Mouse (Mus musculus): ENCODE results near the gene Upf2. TPM values are rescaled to one million over a fixed set of nuclear protein-coding genes. Genes with fewer than 3 reads are reported as not detected.

Gene Upf2
- total RNA-seq (2023), result 60.3 TPM

DNA sequence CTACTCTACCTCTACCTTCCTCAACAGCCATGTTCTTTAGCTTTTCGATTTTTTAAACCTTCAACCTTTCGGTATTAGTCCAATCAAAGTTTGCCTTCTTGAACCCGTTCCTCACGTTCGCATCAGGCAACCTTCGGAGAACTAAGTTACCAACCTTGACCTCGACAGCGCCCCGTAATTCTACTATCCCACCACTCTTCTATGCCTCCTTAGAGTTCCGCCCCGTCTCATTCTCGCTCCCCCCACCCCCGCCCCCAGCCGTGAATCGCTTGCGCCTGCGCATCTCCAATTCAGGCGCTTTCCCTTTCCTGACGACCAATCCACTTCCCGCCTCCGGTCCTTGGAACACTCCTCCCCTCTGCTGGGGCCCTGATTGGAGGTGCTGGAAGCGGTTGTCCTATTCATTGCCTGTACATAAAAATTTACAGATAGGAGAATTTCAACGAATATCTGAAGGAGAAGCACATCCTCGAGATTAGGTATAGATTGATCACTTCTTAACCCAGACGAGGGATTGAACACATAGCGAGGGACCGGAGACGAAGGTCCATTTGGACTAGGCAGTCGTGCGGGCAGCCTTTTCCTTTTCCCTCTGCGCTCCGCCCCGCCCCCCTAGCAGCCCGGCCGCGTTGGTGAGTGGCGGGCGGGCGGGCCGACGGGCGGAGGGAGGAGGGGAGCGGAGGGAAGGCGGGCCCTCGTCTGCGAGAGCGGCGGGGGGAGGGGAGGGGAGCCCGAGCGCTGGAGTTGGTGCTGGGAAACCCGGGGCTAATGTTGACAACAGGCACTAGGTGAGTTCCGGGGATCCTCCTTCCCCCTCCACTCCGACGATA, at the start of gene Upf2:
TSS of gene Upf2 (plus strand) at position 704 of the 830 bp plus-strand sequence.

DNA sequence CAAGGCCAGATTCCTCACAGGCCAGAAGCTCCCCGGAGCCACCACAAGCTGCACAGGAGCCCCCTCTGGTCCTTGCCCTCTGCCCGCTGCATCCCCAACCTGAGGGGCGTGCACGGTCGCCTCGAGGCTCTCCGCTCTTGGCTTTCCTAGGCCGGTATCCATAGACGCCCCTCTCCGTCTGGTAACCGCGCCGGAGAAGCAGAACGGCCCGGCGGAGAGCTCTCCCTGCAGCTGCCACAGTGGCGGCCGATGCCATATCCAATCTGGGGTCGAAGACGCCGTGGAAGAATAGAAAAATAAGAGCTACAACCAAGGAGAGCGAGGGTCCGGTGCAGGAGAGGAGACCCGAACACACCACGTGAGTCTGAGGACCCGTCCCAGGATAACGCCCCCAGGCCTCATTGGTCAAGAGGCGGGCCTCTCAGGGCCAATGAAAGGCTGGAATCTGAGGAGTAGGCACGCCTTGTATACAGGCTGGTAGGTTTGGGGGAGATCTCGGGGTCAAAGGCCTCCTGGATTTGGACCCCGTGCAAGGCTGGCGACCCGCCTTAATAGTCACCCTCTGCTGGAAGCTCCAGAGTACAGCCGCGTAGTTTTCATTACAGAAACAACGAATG, 8.7 kb upstream of the Upf2 start, which contains the start of gene Dhtkd1:
TSS of gene Dhtkd1 (minus strand) at position 377 of the 617 bp plus-strand sequence.

Other genes with a start within 250 kb of the Upf2 start
- 76.1 TPM for gene Camk1d, start 237.0 kb upstream of the Upf2 start, total RNA-seq (2023)
- 17.1 TPM for gene Nudt5, start 106.5 kb upstream of the Upf2 start, total RNA-seq (2023)
- 70.5 TPM for gene Cdc123, start 106.3 kb upstream of the Upf2 start, total RNA-seq (2023)
- 2.8 TPM for gene Gm13199, start 88.5 kb upstream of the Upf2 start, total RNA-seq (2023)
- 28.3 TPM for gene Sec61a2, start 56.0 kb upstream of the Upf2 start, total RNA-seq (2023)
- not detected for gene Dhtkd1, start 8.7 kb upstream of the Upf2 start, total RNA-seq (2023)
- not detected for gene Proser2, start 178.7 kb downstream of the Upf2 start, total RNA-seq (2023)